Mouse (Mus musculus): ENCODE measurements around the gene AC131692.1. TPM values are rescaled to one million over a fixed set of nuclear protein-coding genes. Genes with fewer than 3 reads are reported as not detected.
A peak's percentile ranks its signal among the peaks of the same experiment; 100 is the strongest.
"Not testable (repeated sequence)": the region's sequence is repeated elsewhere in the genome, so short reads cannot be mapped to it uniquely, and the experiment has no call there.

AC131692.1 gene
- polyA plus RNA-seq, 1 experiment from 2014 or later: 0.48 TPM

- H3K4me1 ChIP-seq (ENCODE audit: control insufficient read depth, low read depth, low read length): peaks cover 23% of the 10 kb centered on the region
- 73% methylated on average over 19 of the region's 19 CpGs for WGBS (ENCODE audit: insufficient replicate concordance)
- H3K27me3 ChIP-seq (ENCODE audit: control insufficient read depth, insufficient read depth, low read depth, low read length): no peaks in the 10 kb centered on the region
- peak overlapping the region; percentile 54 for H3K27ac ChIP-seq (ENCODE audit: low read length)
- no peak overlapping the region; the same call in 1 of the 2 replicates for H3K9ac ChIP-seq (ENCODE audit: low read depth, low read length)
- H3K4me3 ChIP-seq (ENCODE audit: low read depth, low read length): peak overlapping the region; percentile 31
- peaks cover 8% of the 10 kb centered on the region; the same call in 1 of the 2 replicates for H3K36me3 ChIP-seq (ENCODE audit: control insufficient read depth, insufficient read depth)
- peak overlapping the region; percentile 23 for H3K4me2 ChIP-seq (ENCODE audit: low read depth, low read length)
- peak; percentile 42 for ATAC-seq (ENCODE audit: low read depth)
- H3K9me3 ChIP-seq (replicated peaks; ENCODE audit: control insufficient read depth, low read length): no peaks in the 10 kb centered on the region
Measured at GRCm38 (mm10) chr19:6121761-6122160, 27.5 kb downstream of the AC131692.1 start.

- no peak overlapping the region for H3K9ac ChIP-seq (ENCODE audit: low read depth, low read length)
- 81% methylated on average over 8 of the region's 8 CpGs for WGBS (ENCODE audit: insufficient replicate concordance)
Measured at GRCm38 (mm10) chr19:6123330-6123729, 29.1 kb downstream of the AC131692.1 start.

GRCm38 (mm10) chr19:6124898-6125297 is 30.7 kb downstream of the AC131692.1 start:
- Histone ChIP-seq H3K9ac (ENCODE audit: low read depth, low read length) (no peak overlapping the region), H3K27me3 (ENCODE audit: control insufficient read depth, insufficient read depth, low read depth, low read length) (no peaks in the 10 kb centered on the region), H3K4me1 (ENCODE audit: control insufficient read depth, low read depth, low read length) (peaks cover 28% of the 10 kb centered on the region), H3K4me3 (ENCODE audit: low read depth, low read length) (no peak overlapping the region), H3K36me3 (ENCODE audit: control insufficient read depth, insufficient read depth) (peaks cover 6% of the 10 kb centered on the region; the same call in 1 of the 2 replicates), H3K27ac (ENCODE audit: low read length) (no peak overlapping the region), H3K9me3 (replicated peaks; ENCODE audit: control insufficient read depth, low read length) (no peaks in the 10 kb centered on the region), H3K4me2 (ENCODE audit: low read depth, low read length) (no peak overlapping the region)
- WGBS (ENCODE audit: insufficient replicate concordance): 61% methylated on average over 2 of the region's 2 CpGs
- ATAC-seq (ENCODE audit: low read depth): no peak

More at GRCm38 (mm10) chr19:6123330-6123729, 29.1 kb downstream of the AC131692.1 start:
- ATAC-seq (ENCODE audit: low read depth): no peak
- Histone ChIP-seq H3K4me3 (ENCODE audit: low read depth, low read length) (no peak overlapping the region), H3K27me3 (ENCODE audit: control insufficient read depth, insufficient read depth, low read depth, low read length) (no peaks in the 10 kb centered on the region), H3K4me2 (ENCODE audit: low read depth, low read length) (no peak overlapping the region), H3K9me3 (replicated peaks; ENCODE audit: control insufficient read depth, low read length) (no peaks in the 10 kb centered on the region), H3K27ac (ENCODE audit: low read length) (no peak overlapping the region), H3K36me3 (ENCODE audit: control insufficient read depth, insufficient read depth) (peaks cover 8% of the 10 kb centered on the region; the same call in 1 of the 2 replicates), H3K4me1 (ENCODE audit: control insufficient read depth, low read depth, low read length) (peaks cover 22% of the 10 kb centered on the region)

DNA sequence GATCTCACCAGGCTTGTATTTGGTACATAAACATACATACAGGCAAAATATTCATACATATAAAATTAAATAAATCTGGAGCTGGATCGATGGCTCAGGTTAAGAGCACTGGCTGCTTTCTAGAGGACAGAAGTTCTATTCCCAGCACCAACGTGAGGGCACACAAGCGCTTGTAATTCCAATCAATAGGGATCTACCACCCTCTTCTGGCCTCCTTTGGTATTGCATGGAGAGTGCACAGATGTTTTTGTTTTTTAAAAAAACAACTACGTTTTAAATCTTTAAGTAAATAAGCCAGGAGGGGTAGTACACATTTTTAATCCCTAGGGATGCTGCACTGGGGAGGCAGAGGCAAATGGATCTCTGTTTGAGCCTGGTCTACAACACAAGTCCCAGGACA is 32.1 kb downstream of the AC131692.1 start:
- Histone ChIP-seq H3K27me3 (ENCODE audit: control insufficient read depth, insufficient read depth, low read depth, low read length) (no peaks in the 10 kb centered on the region), H3K4me3 (ENCODE audit: low read depth, low read length) (peak overlapping the region; percentile 73), H3K4me2 (ENCODE audit: low read depth, low read length) (peak overlapping the region; percentile 70), H3K4me1 (ENCODE audit: control insufficient read depth, low read depth, low read length) (peaks cover 42% of the 10 kb centered on the region), H3K9ac (ENCODE audit: low read depth, low read length) (peak overlapping the region; percentile 28), H3K9me3 (replicated peaks; ENCODE audit: control insufficient read depth, low read length) (no peaks in the 10 kb centered on the region), H3K27ac (ENCODE audit: low read length) (peak overlapping the region; percentile 97), H3K36me3 (ENCODE audit: control insufficient read depth, insufficient read depth) (no peaks in the 10 kb centered on the region)
- ATAC-seq (ENCODE audit: low read depth): no peak
- WGBS (ENCODE audit: insufficient replicate concordance): 17% methylated on average over 4 of the region's 4 CpGs

- peak overlapping the region; percentile 73 for H3K4me3 ChIP-seq (ENCODE audit: low read depth, low read length)
- H3K4me2 ChIP-seq (ENCODE audit: low read depth, low read length): peak overlapping the region; percentile 70
- no peak for ATAC-seq (ENCODE audit: low read depth)
- H3K27me3 ChIP-seq (ENCODE audit: control insufficient read depth, insufficient read depth, low read depth, low read length): no peaks in the 10 kb centered on the region
- no peaks in the 10 kb centered on the region for H3K9me3 ChIP-seq (replicated peaks; ENCODE audit: control insufficient read depth, low read length)
- H3K36me3 ChIP-seq (ENCODE audit: control insufficient read depth, insufficient read depth): no peaks in the 10 kb centered on the region
- H3K9ac ChIP-seq (ENCODE audit: low read depth, low read length): peak overlapping the region; percentile 82
- WGBS (ENCODE audit: insufficient replicate concordance): 57% methylated on average over 10 of the region's 10 CpGs
- peaks cover 49% of the 10 kb centered on the region for H3K4me1 ChIP-seq (ENCODE audit: control insufficient read depth, low read depth, low read length)
- H3K27ac ChIP-seq (ENCODE audit: low read length): peak overlapping the region; percentile 97
Measured at GRCm38 (mm10) chr19:6126789-6127580, 32.8 kb downstream of the AC131692.1 start.

DNA sequence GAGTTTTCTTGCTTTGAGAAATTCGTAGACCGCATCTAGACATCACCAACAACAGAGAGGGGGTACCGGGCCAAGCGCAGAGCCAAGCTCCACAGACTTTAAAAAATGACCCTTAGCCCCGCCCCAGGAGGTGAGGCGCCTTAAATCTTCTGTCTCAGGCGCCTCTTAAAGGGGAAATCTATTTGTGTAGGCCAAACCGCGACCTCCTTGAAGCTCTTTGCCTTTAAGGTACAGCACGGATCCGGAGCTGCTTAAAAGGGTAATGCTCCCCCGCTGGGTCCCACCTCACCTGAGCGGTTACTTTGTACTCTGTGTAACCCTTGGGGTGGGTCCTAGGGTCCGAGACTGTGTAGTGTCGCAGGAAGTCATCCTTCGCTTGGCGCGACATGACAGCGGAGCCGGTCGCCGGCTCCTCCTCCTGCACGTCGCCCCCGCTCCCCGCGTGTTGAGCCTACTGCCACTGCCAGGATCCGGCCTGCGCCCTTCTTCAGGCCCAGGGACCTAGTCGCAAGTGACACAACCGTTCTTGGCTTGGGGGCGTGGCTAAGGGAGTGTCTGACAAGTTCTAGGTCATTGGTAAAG is 33.6 kb downstream of the AC131692.1 start, which contains the start of gene Snx15:
Gene Snx15 (minus strand): TSS at position 545 of the 582 bp plus-strand sequence.
- no peaks in the 10 kb centered on the region for H3K9me3 ChIP-seq (replicated peaks; ENCODE audit: control insufficient read depth, low read length)
- under 1% methylated on average over 32 of the region's 32 CpGs for WGBS (ENCODE audit: insufficient replicate concordance)
- no peaks in the 10 kb centered on the region for H3K27me3 ChIP-seq (ENCODE audit: control insufficient read depth, insufficient read depth, low read depth, low read length)
- H3K36me3 ChIP-seq (ENCODE audit: control insufficient read depth, insufficient read depth): no peaks in the 10 kb centered on the region
- peaks cover 56% of the 10 kb centered on the region for H3K4me1 ChIP-seq (ENCODE audit: control insufficient read depth, low read depth, low read length)
- peak within 1 kb of the TSS; percentile 70 for H3K4me2 ChIP-seq (ENCODE audit: low read depth, low read length)
- peak within 1 kb of the TSS; percentile 97 for H3K27ac ChIP-seq (ENCODE audit: low read length)
- ATAC-seq (ENCODE audit: low read depth): peak; percentile 86
- H3K4me3 ChIP-seq (ENCODE audit: low read depth, low read length): peak within 1 kb of the TSS; percentile 73
- H3K9ac ChIP-seq (ENCODE audit: low read depth, low read length): peak within 1 kb of the TSS; percentile 82

DNA sequence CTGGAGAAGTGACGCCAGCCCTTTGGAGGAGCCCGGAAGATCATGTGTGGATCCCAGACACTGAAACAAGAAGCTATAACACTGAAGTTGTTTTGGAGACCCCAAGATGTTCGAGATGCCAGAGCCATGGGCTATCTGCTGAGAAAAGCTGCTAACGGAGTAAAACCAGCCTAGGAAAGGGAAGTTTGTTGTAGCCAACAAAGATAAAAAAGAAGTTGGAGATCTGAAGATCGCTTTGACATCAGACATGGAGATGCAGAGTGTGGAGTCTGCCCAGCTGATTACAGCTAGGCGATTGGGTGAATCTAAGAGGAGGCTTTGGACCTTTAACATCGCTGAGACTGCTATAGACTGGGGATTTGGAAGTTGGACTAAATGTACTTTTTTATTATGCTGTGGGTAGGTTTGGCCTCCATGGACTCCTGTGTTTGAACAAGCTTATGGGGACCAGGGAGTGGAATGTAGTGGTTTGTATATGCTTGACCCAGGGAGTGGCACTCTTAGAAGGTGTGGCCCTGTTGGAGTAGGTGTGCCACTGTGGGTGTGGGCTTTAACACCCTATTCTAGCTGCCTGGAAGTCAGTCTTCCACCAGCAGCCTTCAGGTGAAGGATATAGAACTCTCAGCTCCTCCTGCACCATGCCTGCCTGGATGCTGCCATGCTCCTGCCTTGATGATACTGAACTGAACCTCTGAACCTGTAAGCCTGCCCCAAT is 36.4 kb downstream of the AC131692.1 start:
- Histone ChIP-seq H3K4me1 (ENCODE audit: control insufficient read depth, low read depth, low read length) (peaks cover 70% of the 10 kb centered on the region), H3K4me3 (ENCODE audit: low read depth, low read length) (peak overlapping the region; percentile 48), H3K27ac (ENCODE audit: low read length) (peak overlapping the region; percentile 97), H3K4me2 (ENCODE audit: low read depth, low read length) (peak overlapping the region; percentile 66)
- not testable (repeated sequence) for H3K36me3 ChIP-seq (ENCODE audit: control insufficient read depth, insufficient read depth); H3K27me3 ChIP-seq (ENCODE audit: control insufficient read depth, insufficient read depth, low read depth, low read length); H3K9ac ChIP-seq (ENCODE audit: low read depth, low read length); H3K9me3 ChIP-seq (replicated peaks; ENCODE audit: control insufficient read depth, low read length); ATAC-seq (ENCODE audit: low read depth)
- 56% methylated on average over 7 of the region's 7 CpGs for WGBS (ENCODE audit: insufficient replicate concordance)

- peaks cover 61% of the 10 kb centered on the region for H3K4me1 ChIP-seq (ENCODE audit: control insufficient read depth, low read depth, low read length)
- peak; percentile 81 for ATAC-seq (ENCODE audit: low read depth)
- no peaks in the 10 kb centered on the region for H3K27me3 ChIP-seq (ENCODE audit: control insufficient read depth, insufficient read depth, low read depth, low read length)
- H3K9ac ChIP-seq (ENCODE audit: low read depth, low read length): peak overlapping the region; percentile 59
- H3K4me3 ChIP-seq (ENCODE audit: low read depth, low read length): peak overlapping the region; percentile 48
- H3K27ac ChIP-seq (ENCODE audit: low read length): peak overlapping the region; percentile 97
- WGBS (ENCODE audit: insufficient replicate concordance): 47% methylated on average over 7 of the region's 7 CpGs
- H3K4me2 ChIP-seq (ENCODE audit: low read depth, low read length): peak overlapping the region; percentile 66
- no peaks in the 10 kb centered on the region for H3K9me3 ChIP-seq (replicated peaks; ENCODE audit: control insufficient read depth, low read length)
- H3K36me3 ChIP-seq (ENCODE audit: control insufficient read depth, insufficient read depth): peaks cover 5% of the 10 kb centered on the region; the same call in 1 of the 2 replicates
Measured at GRCm38 (mm10) chr19:6132171-6132827, 38.1 kb downstream of the AC131692.1 start.
